Mouse (Mus musculus) kidney, embryonic 14.5 days (tissue): Measurements from ENCODE around the gene Gm28635. TPM values are rescaled to one million over a fixed set of nuclear protein-coding genes. Genes with fewer than 3 reads are reported as not detected.
A peak's percentile ranks its signal among the peaks of the same experiment; 100 is the strongest.

Source experiments
- ATAC-seq: fragments of 200-750 bp; cut with Nextera tagmentation; 2 replicates; pipeline ENCODE4 v1.8.0; 2017; ENCODE audit warnings: moderate number of reproducible peaks, mild to moderate bottlenecking, moderate TSS enrichment, moderate library complexity; ENCODE audit not compliant: low FRiP score, low TSS enrichment
- H3K27ac ChIP-seq: fragments of 300-500 bp; sonication (generic); 2 replicates; pipeline ENCODE4 v1.5.1; 2014; ENCODE audit warnings: low read depth, mild to moderate bottlenecking, low read length, moderate library complexity, mixed read lengths
- H3K27me3 ChIP-seq: fragments of 300-500 bp; sonication (generic); 2 replicates; pipeline ENCODE4 v1.6.1; 2014; ENCODE audit warnings: mild to moderate bottlenecking, low read length; ENCODE audit not compliant: control insufficient read depth, insufficient read depth
- H3K36me3 ChIP-seq: fragments of 300-500 bp; sonication (generic); 2 replicates; pipeline ENCODE4 v1.6.1; 2014; ENCODE audit warnings: low read length, mixed read lengths; ENCODE audit not compliant: control insufficient read depth, insufficient read depth
- H3K4me1 ChIP-seq: fragments of 300-500 bp; sonication (generic); 2 replicates; pipeline ENCODE4 v1.6.1; 2014; ENCODE audit warnings: low read length, mixed read lengths; ENCODE audit not compliant: control insufficient read depth, insufficient read depth
- H3K4me2 ChIP-seq: fragments of 300-500 bp; sonication (generic); replicated peaks from 2 replicates; pipeline ENCODE4 v1.6.1; 2014; ENCODE audit warnings: low read depth, mild to moderate bottlenecking, low read length
- H3K4me3 ChIP-seq: fragments of 300-500 bp; sonication (generic); 2 replicates; pipeline ENCODE4 v1.5.1; 2014; ENCODE audit warnings: mild to moderate bottlenecking, low read length
- H3K9ac ChIP-seq: fragments of 300-500 bp; sonication (generic); 2 replicates; pipeline ENCODE4 v1.6.1; 2014; ENCODE audit warnings: low read depth, mild to moderate bottlenecking, low read length, moderate library complexity
- H3K9me3 ChIP-seq: fragments of 300-500 bp; sonication (generic); 2 replicates; pipeline ENCODE4 v1.6.1; 2016; ENCODE audit warnings: low read length; ENCODE audit not compliant: control insufficient read depth
- WGBS: fragments of 180-500 bp; shearing (Covaris S2); extraction: QIAGEN DNeasy Blood & Tissue Kit; methylation state at CpG from one replicate; pipeline ENCODE4 v1.1.7; 2014; 5-methylcytosine and 5-hydroxymethylcytosine counted together
- polyA plus RNA-seq: library from polyadenylated mRNA; unstranded; fragments of >200 nt; fragmentation: Nextera tagmentation; extraction: Ambion mirVana; gene quantifications from 2 replicates; pipeline ENCODE4 v1.2.1, GENCODE M21; 2014

Gm28635 gene
- polyA plus RNA-seq, 1 experiment from 2014 or later, result not detected

DNA sequence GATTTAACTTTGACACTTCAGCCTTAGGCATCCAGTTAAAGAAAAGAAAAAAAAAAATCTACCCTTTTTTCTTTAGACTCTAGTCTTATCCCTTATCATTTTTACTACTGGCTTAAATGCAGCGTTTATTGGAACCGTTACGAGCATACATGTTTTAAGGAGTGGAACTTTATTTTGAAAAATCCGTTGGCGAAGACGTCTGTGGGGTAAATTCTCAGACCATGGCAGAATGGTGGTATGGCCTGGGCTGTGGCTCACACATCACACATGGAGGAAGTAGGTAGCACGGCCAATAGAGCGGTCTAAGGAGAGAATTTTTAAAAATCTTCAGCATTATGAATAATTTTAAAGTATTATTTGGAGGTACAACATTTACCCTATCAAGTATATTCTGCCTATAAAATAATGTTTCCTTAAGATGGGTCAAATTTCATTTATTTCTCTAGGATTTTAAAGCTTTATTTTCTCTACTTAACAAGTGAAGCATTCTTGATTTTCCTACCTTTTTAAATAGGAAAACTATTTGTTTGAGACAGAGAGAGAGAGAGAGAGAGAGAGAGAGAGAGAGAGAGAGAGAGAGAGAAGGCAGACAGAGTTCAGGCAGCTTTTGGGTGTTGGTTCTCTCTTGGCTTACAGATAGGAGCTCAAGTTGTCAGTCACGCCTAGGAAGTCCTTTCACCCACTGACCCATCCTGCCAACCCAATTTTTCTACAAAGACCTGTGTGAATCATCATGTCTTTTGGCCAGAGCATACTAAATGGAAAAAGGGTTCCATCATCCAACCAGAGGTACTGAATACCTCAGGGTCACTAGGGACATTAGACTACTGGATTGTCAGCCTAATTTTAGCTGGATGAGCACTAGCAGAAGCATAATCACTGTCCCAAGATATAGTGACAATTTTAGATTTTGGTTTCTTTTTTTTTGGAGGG lies 38.8 kb upstream of the Gm28635 start:
- Histone ChIP-seq H3K27me3 (no peaks in the 10 kb centered on the region), H3K9ac (peak overlapping the region; percentile 94), H3K36me3 (no peaks in the 10 kb centered on the region; the same call in 1 of the 2 replicates)

DNA sequence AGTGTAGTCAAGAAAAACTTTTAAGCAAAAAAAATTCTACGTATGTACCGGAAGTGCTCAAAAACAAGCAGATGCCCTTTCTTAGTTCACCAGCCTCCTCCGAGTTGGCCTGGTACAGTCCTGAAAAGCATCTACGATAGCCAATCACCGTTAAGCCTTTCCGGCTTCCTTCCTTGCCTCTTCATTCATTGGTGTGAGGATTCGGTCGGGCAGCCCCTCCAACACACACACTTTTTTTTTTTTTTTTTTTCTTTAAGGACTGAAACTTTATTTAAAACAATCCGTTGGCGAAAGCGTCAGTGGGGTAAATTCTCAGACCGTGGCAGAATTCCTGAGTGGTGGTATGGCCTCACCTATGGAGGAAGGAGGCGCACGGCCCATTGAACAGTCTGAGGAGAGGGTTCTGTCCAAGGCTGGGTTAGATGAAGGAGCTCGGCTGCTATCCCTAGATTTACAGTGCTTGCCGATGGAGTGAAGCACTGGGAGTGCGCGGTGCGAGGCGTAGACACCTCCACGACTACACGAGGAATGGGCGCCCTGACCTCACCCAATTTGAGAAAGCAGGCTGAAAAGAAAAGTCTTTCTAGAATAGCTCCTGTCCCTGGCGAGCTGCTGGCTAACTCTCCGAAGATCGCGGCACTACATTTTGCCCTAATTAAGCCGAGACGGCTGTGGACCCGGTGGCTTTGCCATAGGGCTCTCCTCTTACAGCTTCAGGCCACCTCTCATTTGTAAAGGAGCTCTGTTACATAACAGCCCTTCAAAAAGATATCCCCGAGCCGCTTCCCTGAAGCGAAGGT lies 37.9 kb upstream of the Gm28635 start:
- WGBS, result under 1% methylated on average over 33 of the region's 33 CpGs

More for the DNA sequence above, 38.8 kb upstream of the Gm28635 start:
- WGBS, result 36% methylated on average over 9 of the region's 9 CpGs
- ATAC-seq, result no peak
- Histone ChIP-seq H3K27ac (peak overlapping the region; percentile 93), H3K4me2 (peak overlapping the region; percentile 83), H3K9me3 (no peaks in the 10 kb centered on the region), H3K4me3 (peak overlapping the region; percentile 97), H3K4me1 (peaks cover 4% of the 10 kb centered on the region; the same call in 1 of the 2 replicates)

GRCm38 (mm10) chr2:84714811-84715561 lies 37.1 kb upstream of the Gm28635 start, which contains the start of gene Zdhhc5:
Gene Zdhhc5, minus strand, starts transcription at chr2:84715180.
- Histone ChIP-seq H3K4me1 (peaks cover 4% of the 10 kb centered on the region; the same call in 1 of the 2 replicates), H3K9ac (peak within 1 kb of the TSS; percentile 94), H3K9me3 (no peaks in the 10 kb centered on the region), H3K4me3 (peak within 1 kb of the TSS; percentile 97), H3K27me3 (no peaks in the 10 kb centered on the region), H3K4me2 (peak within 1 kb of the TSS; percentile 83), H3K27ac (peak within 1 kb of the TSS; percentile 93), H3K36me3 (peaks cover 11% of the 10 kb centered on the region)
- WGBS, result under 1% methylated on average over 99 of the region's 107 CpGs
- peak; percentile 98 for ATAC-seq

More for the DNA sequence above, 37.9 kb upstream of the Gm28635 start:
- peak overlapping the region; percentile 94 for H3K9ac ChIP-seq
- no peaks in the 10 kb centered on the region for H3K27me3 ChIP-seq
- peak overlapping the region; percentile 97 for H3K4me3 ChIP-seq
- peaks cover 3% of the 10 kb centered on the region for H3K36me3 ChIP-seq
- peak overlapping the region; percentile 83 for H3K4me2 ChIP-seq
- no peaks in the 10 kb centered on the region for H3K9me3 ChIP-seq
- peak overlapping the region; percentile 93 for H3K27ac ChIP-seq
- H3K4me1 ChIP-seq, result peaks cover 4% of the 10 kb centered on the region; the same call in 1 of the 2 replicates
- peak; percentile 96 for ATAC-seq

DNA sequence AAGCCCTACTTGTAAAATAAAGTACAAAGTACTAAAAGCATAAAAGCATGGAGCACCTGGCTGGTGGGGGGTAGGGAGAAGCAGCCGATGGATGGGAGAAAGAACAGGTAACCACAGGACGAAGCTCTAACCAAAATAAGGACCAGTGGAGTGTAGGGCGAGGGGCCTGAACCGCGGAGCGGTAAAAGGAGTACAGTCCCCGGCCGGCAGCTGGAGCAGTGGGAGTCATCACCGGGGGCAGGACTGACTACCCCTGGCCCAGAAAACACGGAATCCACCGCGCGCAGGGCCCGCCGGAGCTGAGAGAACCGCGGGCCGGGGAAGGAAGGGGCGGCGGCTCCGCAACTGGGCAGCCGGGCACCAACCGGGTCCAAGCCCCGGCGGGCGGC lies 36.6 kb upstream of the Gm28635 start:
- Histone ChIP-seq H3K27ac (peak overlapping the region; percentile 93), H3K4me1 (peaks cover 4% of the 10 kb centered on the region; the same call in 1 of the 2 replicates), H3K27me3 (no peaks in the 10 kb centered on the region), H3K9me3 (no peaks in the 10 kb centered on the region), H3K36me3 (peaks cover 16% of the 10 kb centered on the region), H3K4me3 (peak overlapping the region; percentile 97), H3K4me2 (peak overlapping the region; percentile 68), H3K9ac (peak overlapping the region; percentile 94)
- peak; percentile 23 for ATAC-seq
- WGBS, result 1% methylated on average over 22 of the region's 26 CpGs

DNA sequence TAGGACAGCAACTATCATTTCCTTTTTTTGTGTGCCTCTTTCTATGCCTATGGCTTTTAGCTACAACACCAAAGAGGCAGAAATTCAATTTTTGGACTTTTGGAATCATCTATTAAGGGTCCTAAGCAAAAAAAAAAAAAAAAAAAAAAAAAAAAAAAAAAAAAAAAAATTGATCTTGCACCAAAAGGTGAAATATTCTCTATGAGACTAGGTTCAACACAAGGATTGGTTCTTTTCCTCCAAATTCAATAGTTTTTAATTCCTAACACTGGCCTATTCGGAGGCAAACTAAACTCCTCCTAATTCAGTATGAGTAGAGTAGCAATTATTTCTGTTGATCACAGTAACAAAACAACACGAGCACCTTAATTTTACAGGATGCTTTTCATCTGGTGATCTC lies 34.1 kb upstream of the Gm28635 start:
- H3K4me1 ChIP-seq, result peaks cover 9% of the 10 kb centered on the region; the same call in 1 of the 2 replicates
- no peak for ATAC-seq
- H3K9ac ChIP-seq, result no peak overlapping the region
- H3K4me2 ChIP-seq, result no peak overlapping the region
- no peak overlapping the region for H3K27ac ChIP-seq
- peaks cover 28% of the 10 kb centered on the region for H3K36me3 ChIP-seq
- H3K4me3 ChIP-seq, result no peak overlapping the region
- no peaks in the 10 kb centered on the region for H3K9me3 ChIP-seq
- no peaks in the 10 kb centered on the region for H3K27me3 ChIP-seq
- WGBS, result 94% methylated on average over 2 of the region's 2 CpGs

GRCm38 (mm10) chr2:84707523-84707922 lies 29.7 kb upstream of the Gm28635 start:
- no peaks in the 10 kb centered on the region for H3K9me3 ChIP-seq
- no peak overlapping the region for H3K4me3 ChIP-seq
- no peak for ATAC-seq
- no peaks in the 10 kb centered on the region for H3K27me3 ChIP-seq
- no peak overlapping the region for H3K27ac ChIP-seq
- H3K9ac ChIP-seq, result no peak overlapping the region
- peaks cover 43% of the 10 kb centered on the region for H3K36me3 ChIP-seq
- no peak overlapping the region for H3K4me2 ChIP-seq
- 38% methylated on average over 1 of the region's 1 CpGs for WGBS
- H3K4me1 ChIP-seq, result peaks cover 4% of the 10 kb centered on the region; the same call in 1 of the 2 replicates

DNA sequence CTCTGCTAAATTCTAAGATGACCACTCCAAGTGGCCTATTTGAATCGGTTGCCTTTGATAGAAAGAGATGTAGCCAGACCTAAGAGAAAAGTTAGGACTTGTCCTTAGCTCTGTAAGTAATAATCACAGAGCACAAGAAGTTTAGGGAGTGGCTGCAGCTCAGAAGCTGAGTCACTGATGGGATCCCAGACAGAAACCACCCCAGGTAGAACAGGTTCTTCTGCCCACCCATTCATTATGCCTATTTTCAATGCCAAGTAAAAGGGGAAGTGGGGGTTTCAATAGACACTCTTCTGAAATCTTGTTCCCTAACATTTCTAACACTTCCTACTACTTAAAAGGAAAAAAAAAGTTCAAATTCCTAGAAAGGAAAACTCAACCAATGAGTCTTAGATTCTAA lies 27.5 kb upstream of the Gm28635 start:
- no peaks in the 10 kb centered on the region for H3K9me3 ChIP-seq
- H3K4me2 ChIP-seq, result no peak overlapping the region
- H3K4me3 ChIP-seq, result no peak overlapping the region
- WGBS, result 77% methylated on average over 1 of the region's 1 CpGs
- H3K36me3 ChIP-seq, result peaks cover 48% of the 10 kb centered on the region
- H3K27me3 ChIP-seq, result no peaks in the 10 kb centered on the region
- no peak overlapping the region for H3K27ac ChIP-seq
- ATAC-seq, result no peak
- H3K4me1 ChIP-seq, result peaks cover 4% of the 10 kb centered on the region; the same call in 1 of the 2 replicates
- H3K9ac ChIP-seq, result no peak overlapping the region

GRCm38 (mm10) chr2:84704329-84704728 lies 26.5 kb upstream of the Gm28635 start:
- no peaks in the 10 kb centered on the region for H3K9me3 ChIP-seq
- no peaks in the 10 kb centered on the region for H3K27me3 ChIP-seq
- H3K27ac ChIP-seq, result no peak overlapping the region
- peaks cover 43% of the 10 kb centered on the region for H3K36me3 ChIP-seq
- no peak overlapping the region for H3K9ac ChIP-seq
- peaks cover 4% of the 10 kb centered on the region; the same call in 1 of the 2 replicates for H3K4me1 ChIP-seq
- H3K4me2 ChIP-seq, result no peak overlapping the region
- peak; percentile 57; the same call in 1 of the 2 replicates for ATAC-seq
- no peak overlapping the region for H3K4me3 ChIP-seq
- WGBS, result 69% methylated on average over 5 of the region's 5 CpGs
